Mouse (Mus musculus) ES-E14 (cell line): Measurements from ENCODE around the gene Gm5447. TPM values are rescaled to one million over a fixed set of nuclear protein-coding genes. Genes with fewer than 3 reads are reported as not detected.

Source experiments
- DNase-seq: peaks from one replicate; pipeline ENCODE4 v3.0.0-alpha.2; 2013; ENCODE audit warnings: low read depth, low spot score
- H3K27ac ChIP-seq: 2 replicates; pipeline ENCODE4 v1.5.1; 2012; ENCODE audit warnings: low read depth, mild to moderate bottlenecking, low read length, moderate library complexity, mixed read lengths; ENCODE audit not compliant: poor library complexity, insufficient read depth, severe bottlenecking
- H3K36me3 ChIP-seq: 2 replicates; pipeline ENCODE4 v1.6.1; 2012; ENCODE audit warnings: mild to moderate bottlenecking, low read length, moderate library complexity, mixed read lengths; ENCODE audit not compliant: control insufficient read depth, poor library complexity, insufficient read depth, severe bottlenecking
- H3K4me1 ChIP-seq, 2 experiments: fragments of 150-350 bp in 1 of 2; sonication (generic) in 1 of 2; 2 replicates each; pipeline ENCODE4 v1.6.1; 2012; ENCODE audit warnings: low read length in 2 of 2, mild to moderate bottlenecking in 1 of 2, mixed read lengths in 1 of 2; ENCODE audit not compliant: control insufficient read depth in 2 of 2, insufficient read depth in 2 of 2, poor library complexity in 1 of 2
- H3K4me3 ChIP-seq, 2 experiments: fragments of 150-350 bp in 1 of 2; sonication (generic) in 1 of 2; 2 replicates each; pipeline ENCODE4 v1.5.1; 2012; ENCODE audit warnings: low read length in 2 of 2, low read depth in 1 of 2, mild to moderate bottlenecking in 1 of 2, mixed read lengths in 1 of 2; ENCODE audit not compliant: insufficient read depth in 1 of 2, poor library complexity in 1 of 2, severe bottlenecking in 1 of 2
- H3K9ac ChIP-seq: 2 replicates; pipeline ENCODE4 v1.6.1; 2012; ENCODE audit warnings: low read depth, mild to moderate bottlenecking, low read length, mixed read lengths; ENCODE audit not compliant: poor library complexity, insufficient read depth, severe bottlenecking
- H3K9me3 ChIP-seq: fragments of 150-350 bp; sonication (generic); 2 replicates; pipeline ENCODE4 v1.6.1; 2012; ENCODE audit warnings: low read depth, mild to moderate bottlenecking, low read length; ENCODE audit not compliant: control insufficient read depth, insufficient read depth
- CHD2 ChIP-seq: IDR thresholded peaks from 2 replicates; pipeline ENCODE4 v1.6.1; 2014; ENCODE audit warnings: mild to moderate bottlenecking, low read depth, low read length, inconsistent platforms
- HCFC1 ChIP-seq: IDR thresholded peaks from 2 replicates; pipeline ENCODE4 v1.6.1; 2012; ENCODE audit warnings: low read length, inconsistent platforms, borderline replicate concordance; ENCODE audit not compliant: insufficient read depth
- MAFK ChIP-seq: IDR thresholded peaks from 2 replicates; pipeline ENCODE4 v1.6.1; 2014; ENCODE audit warnings: mild to moderate bottlenecking, low read depth, low read length, inconsistent platforms; ENCODE audit not compliant: insufficient read depth
- ZC3H11A ChIP-seq: IDR thresholded peaks from 2 replicates; pipeline ENCODE4 v1.6.1; 2012; ENCODE audit warnings: low read depth, mild to moderate bottlenecking, inconsistent platforms, low read length, borderline replicate concordance
- ZNF384 ChIP-seq: IDR thresholded peaks from 2 replicates; pipeline ENCODE4 v1.6.1; 2012; ENCODE audit warnings: low read depth, low read length, inconsistent platforms
- in situ Hi-C, 2 experiments: fragments of 600-800 bp; cut with MboI; formaldehyde crosslinking; loops; one replicate each; pipeline ENCODE4 v1.15.1; 2025; ENCODE audit warnings: low sequenced_read_pairs in 2 of 2, inconsistent platforms in 1 of 2; ENCODE audit not compliant: unreplicated experiment in 2 of 2
- total RNA-seq: library from RNA; depleted of rRNA; stranded (reverse); fragments of 300-350 nt; gene quantifications from 2 replicates; pipeline ENCODE4 v1.2.3, GENCODE M21; 2012

The Gm5447 gene
- total RNA-seq, 1 experiment: not detected

- Histone ChIP-seq H3K9ac (no peak overlapping the region), H3K27ac (no peak overlapping the region), H3K36me3 (no peaks in the 10 kb centered on the region), H3K4me1 (no peaks in the 10 kb centered on the region), H3K9me3 (no peaks in the 10 kb centered on the region), H3K4me3 (no peak overlapping the region)
- in situ Hi-C loops: no loop called here
- no peak for DNase-seq
- TF ChIP-seq ZNF384: no peak
- no peak for TF ChIP-seq CHD2
- no peak for TF ChIP-seq MAFK
- no peak for TF ChIP-seq ZC3H11A
- TF ChIP-seq HCFC1: no peak
Observed at GRCm38 (mm10) chr13:30994249-30994858, 20.4 kb downstream of the Gm5447 start.

- no peak for TF ChIP-seq MAFK
- no peak for TF ChIP-seq ZNF384
- H3K36me3 ChIP-seq: no peaks in the 10 kb centered on the region
- no peak overlapping the region for H3K27ac ChIP-seq
- H3K4me1 ChIP-seq: no peaks in the 10 kb centered on the region
- H3K9ac ChIP-seq: no peak overlapping the region
- DNase-seq: no peak
- no peaks in the 10 kb centered on the region for H3K9me3 ChIP-seq
- in situ Hi-C loops: no loop called here
- H3K4me3 ChIP-seq: no peak overlapping the region
Observed at GRCm38 (mm10) chr13:30997526-30998253, 23.7 kb downstream of the Gm5447 start.

- Histone ChIP-seq H3K9me3 (no peaks in the 10 kb centered on the region), H3K4me1 (no peaks in the 10 kb centered on the region), H3K36me3 (no peaks in the 10 kb centered on the region), H3K27ac (no peak overlapping the region), H3K9ac (no peak overlapping the region), H3K4me3 (no peak overlapping the region)
- TF ChIP-seq HCFC1 (no peak), MAFK (no peak), CHD2 (no peak), ZNF384 (no peak), ZC3H11A (no peak)
- DNase-seq: no peak
- in situ Hi-C loops: no loop called here
Observed at GRCm38 (mm10) chr13:30999799-31000198, 25.8 kb downstream of the Gm5447 start.

DNA sequence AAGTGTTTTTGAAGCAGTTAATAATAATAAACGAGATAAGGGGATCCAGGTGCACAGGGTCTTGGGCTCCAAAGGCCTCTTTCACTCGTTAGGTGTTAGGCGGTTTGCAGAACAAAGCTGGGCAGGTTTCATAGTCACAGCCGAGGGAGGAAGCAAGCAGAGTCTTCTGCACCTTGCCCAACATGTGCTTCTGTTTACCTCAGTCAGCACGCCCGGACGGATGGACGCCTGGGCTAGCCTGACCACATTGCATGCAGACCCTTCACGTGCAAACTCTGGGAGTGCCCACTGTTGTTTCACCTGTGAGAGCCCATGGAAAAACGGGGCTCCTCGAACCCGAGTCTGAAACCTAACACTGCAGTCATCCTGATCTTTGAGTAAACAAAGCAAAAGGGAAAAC is 30.5 kb downstream of the Gm5447 start:
- no peak overlapping the region for H3K4me3 ChIP-seq
- H3K4me1 ChIP-seq: no peaks in the 10 kb centered on the region
- no peaks in the 10 kb centered on the region for H3K9me3 ChIP-seq
- H3K9ac ChIP-seq: no peak overlapping the region
- H3K36me3 ChIP-seq: no peaks in the 10 kb centered on the region
- TF ChIP-seq ZNF384 (no peak), HCFC1 (no peak), ZC3H11A (no peak), MAFK (no peak), CHD2 (no peak)
- no peak for DNase-seq
- in situ Hi-C loops: no loop called here
- no peak overlapping the region for H3K27ac ChIP-seq
